Mouse (Mus musculus) stomach, postnatal 0 days (tissue): ENCODE measurements around the gene Ginm1.

ENCODE experiments used
- CTCF ChIP-seq: IDR thresholded peaks from 2 replicates; pipeline ENCODE4 v1.5.1; 2016; ENCODE audit warnings: antibody characterized with exemption, low read depth, mild to moderate bottlenecking, moderate library complexity
- EP300 ChIP-seq: optimal IDR thresholded peaks from 2 replicates; pipeline ENCODE3; 2016; ENCODE audit warnings: antibody characterized with exemption

- TF ChIP-seq CTCF (no peak), EP300 (no peak)
Observed at GRCm38 (mm10) chr10:7725751-7726500, 66.7 kb downstream of the Ginm1 start, which contains the start of gene Katna1.
